Mouse (Mus musculus): ENCODE measurements around the gene Yif1b.

DNA sequence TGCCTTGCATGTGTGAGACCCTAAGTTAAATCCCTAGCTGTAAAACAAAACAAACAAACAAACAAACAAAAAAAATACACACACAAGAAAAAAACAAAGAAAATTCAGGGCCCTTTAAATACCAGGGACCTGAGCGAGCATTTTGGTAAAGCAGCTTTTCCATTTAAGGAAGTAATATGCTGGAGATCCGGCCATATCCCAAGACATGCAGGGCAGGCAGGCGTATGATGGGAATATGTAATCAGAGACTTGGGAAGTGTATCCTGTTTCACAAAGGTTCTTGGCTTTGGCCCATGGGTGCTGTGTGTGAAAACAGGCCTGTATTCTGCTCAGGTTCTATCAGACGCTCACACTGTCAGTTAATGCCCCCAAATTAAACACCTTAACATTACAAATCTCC is 39.4 kb downstream of the Yif1b start:
- TF ChIP-seq CTCF (IDR thresholded peaks at IDR 0.05; ENCODE audit: extremely low read depth, insufficient read length, insufficient replicate concordance, low read depth, low read length) = no peak
- TF ChIP-seq POLR2A (IDR thresholded peaks at IDR 0.05; ENCODE audit: low read depth, low read length) = no peak

Data from small intestine, adult 2 months (tissue).